Mouse (Mus musculus): ENCODE measurements around the gene Ltf.
A peak's percentile ranks its signal among the peaks of the same experiment; 100 is the strongest.

The Ltf gene

DNA sequence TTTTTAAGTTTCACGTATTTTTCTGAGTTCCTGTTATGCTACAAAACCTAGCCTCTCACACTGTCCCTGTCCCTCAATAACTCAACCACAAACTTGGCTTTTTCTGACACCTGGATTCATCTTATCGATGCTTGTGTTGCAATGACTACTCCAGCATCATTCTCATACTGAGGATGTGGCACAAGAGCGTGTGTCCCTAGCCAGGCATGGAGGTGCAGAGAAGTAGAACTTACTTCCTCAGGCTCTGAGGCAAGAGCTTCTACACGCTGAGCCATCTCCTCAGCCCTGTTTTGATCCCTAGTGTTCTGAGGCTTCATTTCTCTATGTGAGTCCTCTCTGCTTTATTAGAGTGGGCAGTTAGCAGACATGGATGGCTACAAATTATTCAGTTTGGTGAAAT is 14.6 kb downstream of the Ltf start:
- no peak for DNase-seq (ENCODE audit: extremely low spot score)

DNA sequence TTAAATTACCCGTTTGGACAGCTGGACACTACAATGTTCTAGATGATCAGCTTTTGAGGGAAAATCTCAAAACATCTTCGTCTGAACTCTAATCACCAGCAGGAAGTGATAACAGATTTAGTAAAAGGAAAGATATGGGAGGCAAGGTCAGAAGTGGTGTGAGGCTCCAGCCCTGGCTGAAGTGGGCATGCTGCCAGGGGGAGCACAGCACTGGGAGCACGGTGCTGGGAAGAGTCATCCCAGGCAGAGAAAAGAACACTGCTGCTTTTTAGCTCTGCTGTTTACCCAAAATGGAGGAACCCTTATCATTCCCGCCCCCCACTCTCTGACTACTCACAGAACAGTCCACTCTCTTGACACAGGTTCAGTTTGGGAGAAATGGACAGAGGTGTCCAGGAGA is 20.9 kb downstream of the Ltf start:
- DNase-seq (ENCODE audit: extremely low spot score) = no peak

DNA sequence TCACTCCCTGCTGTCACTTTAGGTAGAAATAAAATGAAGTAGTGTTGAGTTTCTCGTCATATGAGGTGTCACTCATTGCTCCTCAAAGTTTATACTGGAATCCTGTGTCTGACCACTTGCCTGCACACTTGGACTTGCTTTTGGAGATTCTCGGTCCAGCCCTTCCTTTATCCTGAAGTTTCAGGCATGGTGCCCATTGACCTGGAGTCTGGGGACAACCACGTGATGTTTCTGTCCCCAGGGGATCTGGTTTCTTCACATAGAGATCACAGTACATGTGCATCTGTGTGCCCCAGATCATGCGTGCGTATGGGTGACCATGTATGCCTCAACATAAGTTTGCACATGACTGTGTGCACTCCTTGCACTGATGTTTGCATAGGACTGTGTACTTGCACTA is 23.2 kb downstream of the Ltf start:
- DNase-seq (ENCODE audit: extremely low spot score) = no peak

- no peak for DNase-seq (ENCODE audit: extremely low spot score)
These were observed 27.2 kb downstream of the Ltf start for GRCm38 (mm10) chr9:111046222-111046621.

DNA sequence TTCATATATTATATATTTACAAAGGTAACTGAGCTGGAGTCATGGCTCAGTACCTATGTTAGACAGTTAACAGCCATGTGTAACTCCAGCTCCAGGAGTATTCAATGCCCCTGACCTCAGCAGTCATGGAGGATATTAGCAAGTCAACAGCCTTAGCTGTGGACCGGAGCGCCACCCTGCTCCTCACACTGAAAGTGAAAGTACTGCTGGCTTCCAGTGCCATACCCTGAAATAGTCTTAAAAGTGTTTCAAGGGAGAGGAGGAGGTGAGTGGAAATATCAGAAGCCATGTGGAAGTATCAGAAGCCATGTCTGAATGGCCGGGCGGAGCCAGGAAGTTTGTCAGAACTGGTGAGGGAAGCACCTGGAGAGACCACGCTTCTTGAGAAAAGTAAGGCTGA is 28.2 kb downstream of the Ltf start:
- DNase-seq (ENCODE audit: extremely low spot score) = no peak

DNA sequence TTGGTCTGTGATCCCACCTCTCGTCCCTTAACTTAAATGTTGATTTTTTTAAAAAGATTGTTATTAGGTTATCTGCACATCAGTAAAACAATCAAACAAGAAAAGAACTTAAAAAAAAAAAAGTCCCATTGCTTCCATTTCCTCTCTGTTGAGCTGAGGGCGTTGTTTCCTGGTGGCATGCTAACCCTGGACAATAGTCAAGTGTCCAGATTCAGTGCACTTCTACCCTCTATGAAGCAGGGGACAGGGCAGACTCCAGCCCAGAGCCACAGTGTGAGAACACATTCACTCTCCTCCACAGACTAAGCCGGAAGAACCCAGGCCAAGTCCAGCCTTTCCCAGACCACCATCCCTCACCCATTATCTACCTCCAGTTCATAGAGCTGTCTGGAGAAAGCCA is 29.4 kb downstream of the Ltf start:
- no peak for DNase-seq (ENCODE audit: extremely low spot score)

DNA sequence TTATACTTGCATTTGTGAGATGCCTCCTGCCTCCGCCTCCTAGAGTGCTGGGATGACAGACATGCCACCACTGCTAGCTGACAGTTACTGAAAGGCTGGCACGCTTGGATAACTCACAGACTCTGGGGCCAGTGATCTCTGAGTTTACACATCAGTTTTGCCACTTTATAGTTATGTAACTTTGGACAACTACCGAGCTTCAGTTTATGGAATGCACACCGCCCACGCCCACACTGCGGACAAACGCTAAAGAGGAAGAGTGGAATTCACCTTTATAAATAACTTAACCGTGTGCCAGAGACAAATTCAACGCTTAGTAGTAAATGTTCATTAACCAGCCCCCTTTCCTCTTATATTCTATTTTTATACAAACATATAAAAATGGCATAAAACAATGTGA is 35.9 kb downstream of the Ltf start:
- no peak for DNase-seq (ENCODE audit: extremely low spot score)

- no peak for DNase-seq (ENCODE audit: extremely low spot score)
These were observed 36.9 kb downstream of the Ltf start for GRCm38 (mm10) chr9:111055800-111056518.

DNA sequence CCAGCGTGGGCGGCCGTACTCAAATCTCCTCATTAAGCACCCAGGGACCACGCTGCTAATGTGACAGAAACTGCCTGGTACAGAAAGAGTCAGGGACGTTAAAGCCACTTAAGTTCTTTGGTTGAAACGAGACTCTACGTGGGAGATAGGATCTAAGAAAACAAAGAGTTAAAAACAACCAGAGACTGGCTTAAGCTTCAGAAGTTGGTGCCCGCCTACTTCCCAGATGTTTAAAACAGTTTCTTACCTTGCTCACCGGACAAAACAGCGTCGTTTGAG is 37.4 kb downstream of the Ltf start:
- DNase-seq (ENCODE audit: extremely low spot score) = no peak

- DNase-seq (ENCODE audit: extremely low spot score) = peak; percentile 37
These were observed 37.9 kb downstream of the Ltf start, which contains the start of gene Ccrl2 for GRCm38 (mm10) chr9:111056798-111057543. TSS of gene Ccrl2 (minus strand) at chr9:111057519.

- no peak for DNase-seq (ENCODE audit: extremely low spot score)
These were observed 38.7 kb downstream of the Ltf start for GRCm38 (mm10) chr9:111057544-111058370.

- DNase-seq (ENCODE audit: extremely low spot score) = no peak
These were observed 40.0 kb downstream of the Ltf start for GRCm38 (mm10) chr9:111058943-111059556.

GRCm38 (mm10) chr9:111062840-111063239 is 43.8 kb downstream of the Ltf start:
- DNase-seq (ENCODE audit: extremely low spot score) = no peak

DNA sequence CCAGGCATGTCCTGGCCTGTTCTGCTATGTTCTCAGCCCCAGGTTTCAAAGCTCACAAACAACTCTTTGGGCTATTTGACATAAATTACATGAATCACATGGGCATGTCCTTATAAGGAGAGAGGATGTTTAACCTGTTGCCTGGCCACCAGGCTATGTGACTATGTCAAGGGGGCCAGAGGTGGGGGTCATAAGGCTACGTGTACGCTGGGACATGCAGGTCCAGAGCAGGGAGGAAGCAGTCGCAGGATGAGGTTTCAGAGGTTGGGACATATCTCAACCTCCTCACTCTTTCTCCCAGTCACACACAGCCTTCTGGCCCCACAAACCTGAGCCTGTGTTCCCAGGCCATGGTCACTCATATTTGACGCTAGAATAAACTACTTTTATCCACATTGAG is 48.0 kb downstream of the Ltf start:
- no peak for DNase-seq (ENCODE audit: extremely low spot score)

- peak; percentile 57 for DNase-seq (ENCODE audit: extremely low spot score)
These were observed 51.5 kb downstream of the Ltf start for GRCm38 (mm10) chr9:111070546-111070961.

- no peak for DNase-seq (ENCODE audit: extremely low spot score)
These were observed 53.1 kb downstream of the Ltf start for GRCm38 (mm10) chr9:111072175-111072574.

GRCm38 (mm10) chr9:111072971-111073370 is 53.9 kb downstream of the Ltf start:
- DNase-seq (ENCODE audit: extremely low spot score) = no peak

DNA sequence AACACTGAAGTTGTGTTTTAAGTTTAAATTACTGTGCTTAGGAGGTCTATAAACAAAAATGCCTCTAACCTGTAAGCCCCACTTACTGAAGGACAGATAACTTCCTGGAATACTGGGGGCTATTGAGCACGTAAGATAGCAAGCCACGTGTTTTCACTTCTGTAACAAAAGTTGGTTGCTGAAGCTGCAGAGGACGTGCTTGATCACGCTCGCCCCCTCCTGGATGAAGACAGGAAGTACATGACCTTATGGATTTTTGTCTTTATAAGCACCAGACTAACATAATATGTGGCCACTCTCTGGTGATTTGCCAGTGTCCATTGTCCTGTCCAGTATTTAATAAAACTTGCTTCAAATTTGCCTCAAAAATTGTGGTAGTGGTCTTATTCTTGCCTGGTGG is 58.7 kb downstream of the Ltf start:
- DNase-seq (ENCODE audit: extremely low spot score) = no peak

GRCm38 (mm10) chr9:111080801-111081200 is 61.7 kb downstream of the Ltf start:
- DNase-seq (ENCODE audit: extremely low spot score) = no peak

DNA sequence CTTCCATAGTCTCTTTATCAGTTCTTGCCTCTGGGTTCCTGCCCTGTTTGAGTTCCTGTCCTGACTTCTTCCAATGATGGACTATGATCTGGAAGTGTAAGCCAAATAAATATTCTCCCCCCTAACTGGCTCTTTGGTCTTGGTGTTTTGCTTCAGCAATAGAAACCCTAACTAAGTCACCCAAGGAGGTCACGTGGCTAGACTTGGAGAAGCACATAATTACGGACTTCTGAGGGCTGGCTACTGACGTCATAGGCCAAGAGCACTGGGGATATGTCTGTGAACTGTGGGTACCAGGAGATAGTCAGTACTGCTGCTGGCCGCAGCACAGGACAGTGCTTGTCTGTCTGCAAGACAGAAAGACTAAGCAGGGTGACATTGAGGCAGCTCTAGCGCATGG is 62.7 kb downstream of the Ltf start:
- DNase-seq (ENCODE audit: extremely low spot score) = no peak

DNA sequence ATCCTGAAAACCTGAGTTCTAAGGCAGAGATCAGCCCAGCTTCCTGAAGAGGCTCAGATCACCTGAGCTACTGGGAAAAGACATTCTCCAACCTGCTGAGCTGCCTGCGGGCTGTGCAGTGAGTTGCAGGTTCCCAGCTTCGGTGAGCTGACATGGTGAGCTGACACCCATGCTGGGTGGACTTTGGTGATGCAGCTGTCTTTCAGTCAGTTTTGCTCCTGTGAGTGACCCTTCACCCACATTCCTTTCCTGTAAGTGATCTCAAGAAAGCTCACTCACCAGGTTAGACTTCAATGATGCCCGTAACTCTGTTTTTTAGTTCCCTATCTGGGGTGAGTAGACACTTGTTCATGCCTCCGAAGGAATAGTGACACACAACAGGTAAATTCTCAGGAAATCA is 66.3 kb downstream of the Ltf start:
- no peak for DNase-seq (ENCODE audit: extremely low spot score)

DNA sequence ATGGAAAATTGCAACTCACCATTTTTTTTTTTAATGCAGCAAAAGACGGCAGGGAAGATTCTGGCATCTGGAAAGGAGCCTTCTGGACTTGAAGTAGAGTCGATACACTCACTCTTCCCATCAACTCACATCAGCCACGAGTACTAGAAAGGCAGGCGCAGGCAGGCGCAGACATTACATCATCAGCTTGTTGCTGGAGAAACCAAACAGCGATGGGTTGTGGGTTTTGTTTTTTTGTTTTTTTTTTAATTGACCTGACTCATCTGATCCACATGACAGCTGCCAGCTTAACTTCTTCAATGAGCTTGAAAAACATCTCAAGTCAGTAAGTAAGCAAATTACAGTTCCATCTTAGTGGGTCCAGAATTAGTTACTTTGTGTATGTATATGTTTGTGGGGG is 67.1 kb downstream of the Ltf start:
- no peak for DNase-seq (ENCODE audit: extremely low spot score)
